Mouse (Mus musculus) liver, adult 2 months (tissue): ENCODE measurements around the gene Nle1. TPM values are rescaled to one million over a fixed set of nuclear protein-coding genes. Genes with fewer than 3 reads are reported as not detected.

ENCODE experiments used
- DNase-seq: peaks from one replicate; pipeline ENCODE4 v3.0.0-alpha.2; 2011; ENCODE audit warnings: low read depth, low spot score; ENCODE audit errors: extremely low read depth
- H3K27ac ChIP-seq: fragments of 200-500 bp; replicated peaks from 2 replicates; pipeline ENCODE4 v1.5.1; 2012; ENCODE audit warnings: low read depth, mild to moderate bottlenecking, control low read depth, inconsistent platforms, low read length; ENCODE audit not compliant: insufficient read depth
- H3K27me3 ChIP-seq: fragments of 200-500 bp; 2 replicates; pipeline ENCODE4 v1.6.1; 2012; ENCODE audit warnings: mild to moderate bottlenecking, moderate library complexity, low read length, inconsistent platforms; ENCODE audit not compliant: control insufficient read depth, insufficient read depth
- H3K36me3 ChIP-seq: fragments of 200-500 bp; 2 replicates; pipeline ENCODE4 v1.6.1; 2012; ENCODE audit warnings: low read length, inconsistent platforms; ENCODE audit not compliant: control insufficient read depth, insufficient read depth
- H3K4me1 ChIP-seq: fragments of 200-500 bp; 2 replicates; pipeline ENCODE4 v1.6.1; 2011; ENCODE audit warnings: low read length; ENCODE audit not compliant: control insufficient read depth, insufficient read depth
- H3K4me3 ChIP-seq: fragments of 200-500 bp; 2 replicates; pipeline ENCODE4 v1.5.1; 2011; ENCODE audit warnings: low read depth, mild to moderate bottlenecking, control low read depth, low read length, moderate library complexity; ENCODE audit not compliant: insufficient read depth
- H3K79me2 ChIP-seq: fragments of 200-500 bp; 2 replicates; pipeline ENCODE4 v1.6.1; 2012; ENCODE audit warnings: inconsistent platforms, mild to moderate bottlenecking, low read length, moderate library complexity; ENCODE audit not compliant: control insufficient read depth, insufficient read depth
- H3K9ac ChIP-seq: fragments of 200-500 bp; 2 replicates; pipeline ENCODE4 v1.6.1; 2012; ENCODE audit warnings: low read depth, mild to moderate bottlenecking, control low read depth, inconsistent platforms, low read length
- CTCF ChIP-seq: fragments of 200-500 bp; IDR thresholded peaks from 2 replicates; pipeline ENCODE4 v1.5.1; 2011; ENCODE audit warnings: low read depth, low read length, control low read depth
- POLR2A ChIP-seq: fragments of 200-500 bp; IDR thresholded peaks from 2 replicates; pipeline ENCODE4 v1.6.1; 2011; ENCODE audit warnings: low read length, control low read depth; ENCODE audit not compliant: insufficient read depth; ENCODE audit errors: extremely low read depth
- WGBS: fragments of 180-500 bp; shearing (Covaris S2); methylation state at CpG from one replicate; pipeline ENCODE4 v1.1.7; 2018; 5-methylcytosine and 5-hydroxymethylcytosine counted together
- polyA plus RNA-seq: library from polyadenylated mRNA; depleted of rRNA; stranded (reverse); fragments of >200 nt; gene quantifications from 2 replicates; pipeline ENCODE4 v1.2.3, GENCODE M21; 2012; rRNA removed
- total RNA-seq: library from RNA; depleted of rRNA; stranded (reverse); fragments of >200 nt; gene quantifications from 2 replicates; pipeline ENCODE4 v1.2.3, GENCODE M21; 2014; rRNA removed

Gene Nle1
- total and polyA plus RNA-seq, 2 experiments = 2.3 to 15.6 TPM

DNA sequence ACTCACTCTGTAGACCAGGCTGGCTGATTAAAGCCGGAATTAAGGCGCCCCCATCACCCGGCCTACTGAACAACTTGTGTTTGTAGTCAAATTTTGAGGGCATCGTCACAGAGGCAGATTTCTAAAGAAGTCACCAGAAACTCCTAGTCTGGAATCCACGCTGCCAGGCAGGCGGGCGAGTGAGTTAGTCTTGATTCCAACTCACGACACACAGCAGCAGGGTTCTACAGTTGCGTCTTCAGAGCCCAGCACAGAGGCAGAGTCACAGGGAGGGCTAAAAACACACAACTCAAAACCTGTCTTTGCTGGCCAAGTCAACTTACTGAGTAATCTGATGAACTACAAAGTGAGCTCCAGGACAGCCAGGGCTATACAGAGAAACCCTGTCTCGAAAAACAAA lies 55.7 kb downstream of the Nle1 start:
- no peaks in the 10 kb centered on the region for H3K27me3 ChIP-seq
- no peak for DNase-seq
- no peaks in the 10 kb centered on the region for H3K36me3 ChIP-seq
- TF ChIP-seq CTCF (no peak), POLR2A (no peak)
- WGBS = 66% methylated on average over 10 of the region's 10 CpGs
- H3K4me1 ChIP-seq = peaks cover 34% of the 10 kb centered on the region
- peak overlapping the region; percentile 92 for H3K27ac ChIP-seq
- no peak overlapping the region; the same call in 1 of the 2 replicates for H3K9ac ChIP-seq
- H3K79me2 ChIP-seq = peaks cover 40% of the 10 kb centered on the region
- H3K4me3 ChIP-seq = no peak overlapping the region

DNA sequence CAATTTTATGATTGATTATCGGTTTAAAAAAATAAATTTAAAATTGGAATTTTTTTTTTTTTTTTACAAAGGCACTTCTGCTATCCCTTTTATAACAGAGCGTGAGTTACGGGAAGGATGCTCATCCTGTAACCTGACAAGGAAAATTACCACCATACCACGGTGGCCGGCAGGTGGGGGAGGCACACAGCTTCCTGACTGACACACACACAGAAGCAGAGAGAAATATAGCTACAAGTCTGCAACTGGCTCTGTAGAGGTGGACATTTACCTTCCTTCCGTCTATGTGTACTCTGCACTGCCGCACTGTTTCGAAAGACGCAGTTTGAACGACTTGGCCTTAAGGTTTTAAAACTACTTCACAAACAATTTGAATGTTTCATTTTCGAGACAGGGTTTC lies 56.1 kb downstream of the Nle1 start:
- Histone ChIP-seq H3K9ac (no peak overlapping the region; the same call in 1 of the 2 replicates), H3K4me1 (peaks cover 37% of the 10 kb centered on the region)
- TF ChIP-seq POLR2A = no peak
- no peak for TF ChIP-seq CTCF

More for the DNA sequence above, 56.1 kb downstream of the Nle1 start:
- DNase-seq = peak; percentile 67
- no peaks in the 10 kb centered on the region for H3K27me3 ChIP-seq
- WGBS = 63% methylated on average over 11 of the region's 11 CpGs
- no peaks in the 10 kb centered on the region for H3K36me3 ChIP-seq
- no peak overlapping the region for H3K4me3 ChIP-seq
- peaks cover 40% of the 10 kb centered on the region for H3K79me2 ChIP-seq
- peak overlapping the region; percentile 92 for H3K27ac ChIP-seq

Other genes with a start within 250 kb of the Nle1 start
- gene Cct6b, start 144.1 kb downstream of the Nle1 start, total RNA-seq = 0.87 and 1.2 TPM in 2 replicates
- gene Cct6b, start 144.1 kb downstream of the Nle1 start, polyA plus RNA-seq = 0.07 and 0.16 TPM in 2 replicates
- gene Zfp830, start 144.1 kb downstream of the Nle1 start, total RNA-seq = 7.8 and 9.1 TPM in 2 replicates
- gene Zfp830, start 144.1 kb downstream of the Nle1 start, polyA plus RNA-seq = 4.3 TPM in 2 replicates
- gene Lig3, start 127.3 kb downstream of the Nle1 start, total RNA-seq = 15.4 TPM in 2 replicates
- 6.1 and 8.0 TPM in 2 replicates for gene Lig3, start 127.3 kb downstream of the Nle1 start, polyA plus RNA-seq
- 10.6 and 12.5 TPM in 2 replicates for gene Rffl, start 37.2 kb downstream of the Nle1 start, total RNA-seq
- gene Rffl, start 37.2 kb downstream of the Nle1 start, polyA plus RNA-seq = 11.7 and 12.7 TPM in 2 replicates
- 4.0 and 5.0 TPM in 2 replicates for gene Rad51d, start 17.8 kb downstream of the Nle1 start, total RNA-seq
- 8.1 and 9.0 TPM in 2 replicates for gene Rad51d, start 17.8 kb downstream of the Nle1 start, polyA plus RNA-seq
- 0.20 TPM in 1 of 2 replicates, not detected in the other for gene Fndc8, start 16.3 kb downstream of the Nle1 start, total RNA-seq
- not detected in 2 replicates for gene Fndc8, start 16.3 kb downstream of the Nle1 start, polyA plus RNA-seq
- gene Unc45b, start 2.1 kb upstream of the Nle1 start, total RNA-seq = 0.46 and 0.81 TPM in 2 replicates
- gene Unc45b, start 2.1 kb upstream of the Nle1 start, polyA plus RNA-seq = 0.32 TPM in 2 replicates
- gene Slfn5, start 42.9 kb upstream of the Nle1 start, total RNA-seq = 9.5 and 12.0 TPM in 2 replicates
- 0.83 and 1.3 TPM in 2 replicates for gene Slfn5, start 42.9 kb upstream of the Nle1 start, polyA plus RNA-seq
- gene Slfn9, start 83.4 kb upstream of the Nle1 start, total RNA-seq = 2.7 and 3.1 TPM in 2 replicates
- 0.20 and 0.25 TPM in 2 replicates for gene Slfn9, start 83.4 kb upstream of the Nle1 start, polyA plus RNA-seq
- gene Slfn8, start 112.4 kb upstream of the Nle1 start, total RNA-seq = 2.6 and 4.4 TPM in 2 replicates
- gene Slfn8, start 112.4 kb upstream of the Nle1 start, polyA plus RNA-seq = 0.30 and 0.50 TPM in 2 replicates
- 5.6 and 8.7 TPM in 2 replicates for gene Slfn2, start 156.7 kb upstream of the Nle1 start, total RNA-seq
- gene Slfn2, start 156.7 kb upstream of the Nle1 start, polyA plus RNA-seq = 0.95 and 1.5 TPM in 2 replicates
- 0.27 and 0.74 TPM in 2 replicates for gene Slfn1, start 208.4 kb upstream of the Nle1 start, total RNA-seq
- 0.19 and 0.38 TPM in 2 replicates for gene Slfn1, start 208.4 kb upstream of the Nle1 start, polyA plus RNA-seq